Mouse (Mus musculus) forebrain, embryonic 12.5 days (tissue): ENCODE data around the gene Arhgef26. TPM values are rescaled to one million over a fixed set of nuclear protein-coding genes. Genes with fewer than 3 reads are reported as not detected.
A peak's percentile ranks its signal among the peaks of the same experiment; 100 is the strongest.

Experiments
- ATAC-seq: fragments of 200-750 bp; cut with Nextera tagmentation; 2 replicates; pipeline ENCODE4 v1.8.0; 2017; ENCODE audit warnings: moderate TSS enrichment; ENCODE audit not compliant: low FRiP score
- H3K27ac ChIP-seq: fragments of 300-500 bp; sonication (generic); 2 replicates; pipeline ENCODE4 v1.5.1; 2016; ENCODE audit warnings: mild to moderate bottlenecking
- H3K27me3 ChIP-seq: fragments of 300-500 bp; sonication (generic); 2 replicates; pipeline ENCODE4 v1.6.1; 2016; ENCODE audit warnings: mild to moderate bottlenecking
- H3K36me3 ChIP-seq: fragments of 300-500 bp; sonication (generic); replicated peaks from 2 replicates; pipeline ENCODE4 v1.6.1; 2016; ENCODE audit warnings: mild to moderate bottlenecking
- H3K4me1 ChIP-seq: fragments of 300-500 bp; sonication (generic); 2 replicates; pipeline ENCODE4 v1.6.1; 2016
- H3K4me2 ChIP-seq: fragments of 300-500 bp; sonication (generic); 2 replicates; pipeline ENCODE4 v1.6.1; 2016; ENCODE audit warnings: mild to moderate bottlenecking, moderate library complexity
- H3K4me3 ChIP-seq: fragments of 300-500 bp; sonication (generic); replicated peaks from 2 replicates; pipeline ENCODE4 v1.5.1; 2016; ENCODE audit warnings: mild to moderate bottlenecking
- H3K9ac ChIP-seq: fragments of 300-500 bp; sonication (generic); 2 replicates; pipeline ENCODE4 v1.6.1; 2016; ENCODE audit warnings: mild to moderate bottlenecking
- H3K9me3 ChIP-seq: fragments of 300-500 bp; sonication (generic); 2 replicates; pipeline ENCODE4 v1.6.1; 2016
- WGBS: fragments of 180-500 bp; shearing (Covaris S2); methylation state at CpG from one replicate; pipeline ENCODE4 v1.1.7; 2016; 5-methylcytosine and 5-hydroxymethylcytosine counted together
- polyA plus RNA-seq: library from polyadenylated mRNA; unstranded; fragments of >200 nt; fragmentation: Nextera tagmentation; extraction: Ambion mirVana; gene quantifications from 2 replicates; pipeline ENCODE4 v1.2.1, GENCODE M21; 2016

Arhgef26 gene
- polyA plus RNA-seq, 1 experiment from 2014 or later = 10.1 TPM

- H3K9me3 ChIP-seq = no peaks in the 10 kb centered on the region
- no peak overlapping the region for H3K9ac ChIP-seq
- WGBS = 91% methylated on average over 6 of the region's 6 CpGs
- no peaks in the 10 kb centered on the region for H3K27me3 ChIP-seq
- no peak overlapping the region for H3K4me3 ChIP-seq
- no peak for ATAC-seq
- H3K27ac ChIP-seq = no peak overlapping the region
- no peak overlapping the region for H3K4me2 ChIP-seq
- no peaks in the 10 kb centered on the region for H3K36me3 ChIP-seq
- H3K4me1 ChIP-seq = no peaks in the 10 kb centered on the region
Measured at GRCm38 (mm10) chr3:62418387-62419138, 80.4 kb downstream of the Arhgef26 start.

DNA sequence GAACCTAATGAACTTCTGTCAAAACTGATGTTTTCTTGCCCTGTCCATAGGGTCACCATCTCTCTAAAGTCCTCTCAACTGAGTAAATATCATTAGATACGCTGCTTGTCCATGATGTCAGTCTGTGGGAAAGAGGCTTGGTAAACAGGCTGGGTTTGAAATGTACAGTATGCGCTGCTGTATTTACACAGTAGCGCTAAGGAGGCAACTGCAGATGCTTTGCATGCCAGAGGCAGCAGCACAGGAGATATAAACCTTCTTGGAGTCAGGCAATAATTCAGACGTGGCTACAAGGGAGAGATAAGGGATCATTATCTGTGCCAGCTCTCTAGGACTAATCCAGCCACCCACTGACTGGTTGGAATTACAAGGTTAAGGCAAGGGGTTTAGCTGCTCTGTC lies 95.5 kb downstream of the Arhgef26 start:
- Histone ChIP-seq H3K4me1 (no peaks in the 10 kb centered on the region), H3K4me3 (no peak overlapping the region), H3K27ac (no peak overlapping the region), H3K4me2 (no peak overlapping the region), H3K9ac (no peak overlapping the region), H3K27me3 (no peaks in the 10 kb centered on the region), H3K36me3 (no peaks in the 10 kb centered on the region; the same call in 1 of the 2 replicates), H3K9me3 (no peaks in the 10 kb centered on the region)
- 77% methylated on average over 4 of the region's 4 CpGs for WGBS
- no peak for ATAC-seq

DNA sequence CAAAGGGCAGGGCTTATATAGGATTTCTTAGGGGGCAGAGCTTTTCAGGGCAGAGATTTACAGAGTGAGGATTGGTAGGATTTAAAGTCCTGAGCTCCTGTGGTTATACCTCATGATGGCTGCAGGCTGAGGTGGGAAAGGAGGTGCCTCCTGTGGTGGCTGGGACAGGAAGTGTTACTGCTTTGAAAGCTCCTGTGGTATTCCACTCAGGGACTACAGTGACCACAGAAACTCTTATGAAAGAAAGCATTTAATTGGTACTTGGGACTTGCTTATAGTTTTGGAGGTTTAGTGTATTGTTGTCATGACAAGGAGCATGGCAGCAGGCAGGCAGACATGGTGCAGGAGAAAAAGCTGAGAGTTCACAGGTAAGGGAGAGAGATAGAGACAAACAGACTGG lies 97.8 kb downstream of the Arhgef26 start:
- H3K4me2 ChIP-seq = no peak overlapping the region
- H3K36me3 ChIP-seq = no peaks in the 10 kb centered on the region
- no peak overlapping the region for H3K4me3 ChIP-seq
- no peak for ATAC-seq
- no peaks in the 10 kb centered on the region for H3K27me3 ChIP-seq
- H3K27ac ChIP-seq = no peak overlapping the region
- 0 out of 2 replicates have a peak, but pooled peaks cover 4% of the 10 kb centered on the region for H3K4me1 ChIP-seq
- no peaks in the 10 kb centered on the region for H3K9me3 ChIP-seq
- H3K9ac ChIP-seq = no peak overlapping the region

DNA sequence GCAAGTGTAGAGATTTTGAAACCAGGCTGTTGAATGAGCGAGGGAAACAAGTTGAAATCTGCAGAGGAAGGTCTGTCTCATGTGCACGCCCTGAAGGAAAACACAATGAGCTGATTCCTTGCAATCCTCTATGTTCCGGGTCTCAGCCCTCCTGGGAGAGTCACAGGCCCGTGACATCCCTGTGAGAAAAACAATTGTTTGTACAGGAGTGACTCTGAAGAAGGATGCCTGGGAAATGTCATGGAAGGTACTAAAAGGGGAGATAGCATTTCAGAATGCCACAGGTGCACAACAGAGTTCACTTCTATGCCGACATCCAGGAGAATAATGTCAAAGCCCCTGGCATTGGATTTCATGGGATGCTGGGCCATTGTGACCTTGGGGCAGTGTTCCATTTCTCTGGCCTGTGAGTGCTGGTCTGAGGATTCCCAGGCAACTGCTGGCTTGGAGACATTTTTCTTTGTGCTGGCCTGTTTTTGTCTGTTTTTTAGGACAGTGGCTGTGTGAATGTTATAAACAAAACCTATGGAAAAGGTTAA lies 102.4 kb downstream of the Arhgef26 start:
- H3K9ac ChIP-seq = no peak overlapping the region

GRCm38 (mm10) chr3:62443582-62444194 lies 105.5 kb downstream of the Arhgef26 start:
- Histone ChIP-seq H3K27ac (no peak overlapping the region), H3K27me3 (no peaks in the 10 kb centered on the region), H3K4me2 (no peak overlapping the region), H3K9ac (no peak overlapping the region), H3K9me3 (no peaks in the 10 kb centered on the region), H3K4me1 (0 out of 2 replicates have a peak, but pooled peaks cover 4% of the 10 kb centered on the region), H3K4me3 (no peak overlapping the region), H3K36me3 (no peaks in the 10 kb centered on the region)
- ATAC-seq = no peak
- 84% methylated on average over 12 of the region's 12 CpGs for WGBS

More for the DNA sequence above, 102.4 kb downstream of the Arhgef26 start:
- no peak for ATAC-seq
- H3K36me3 ChIP-seq = no peaks in the 10 kb centered on the region
- 0 out of 2 replicates have a peak, but pooled peaks cover 4% of the 10 kb centered on the region for H3K4me1 ChIP-seq
- H3K4me3 ChIP-seq = no peak overlapping the region
- no peaks in the 10 kb centered on the region for H3K27me3 ChIP-seq
- H3K27ac ChIP-seq = no peak overlapping the region
- H3K4me2 ChIP-seq = no peak overlapping the region
- no peaks in the 10 kb centered on the region for H3K9me3 ChIP-seq
- WGBS = 32% methylated on average over 5 of the region's 5 CpGs

- H3K9ac ChIP-seq = no peak overlapping the region
- no peak overlapping the region for H3K27ac ChIP-seq
- ATAC-seq = no peak
- H3K4me3 ChIP-seq = no peak overlapping the region
- no peak overlapping the region for H3K4me2 ChIP-seq
- no peaks in the 10 kb centered on the region for H3K27me3 ChIP-seq
- H3K4me1 ChIP-seq = no peaks in the 10 kb centered on the region
- H3K36me3 ChIP-seq = no peaks in the 10 kb centered on the region; the same call in 1 of the 2 replicates
- no peaks in the 10 kb centered on the region for H3K9me3 ChIP-seq
- WGBS = 91% methylated on average over 7 of the region's 7 CpGs
Measured at GRCm38 (mm10) chr3:62446271-62446670, 108.1 kb downstream of the Arhgef26 start.

- H3K27me3 ChIP-seq = no peaks in the 10 kb centered on the region
- H3K9ac ChIP-seq = no peak overlapping the region
- no peak overlapping the region for H3K27ac ChIP-seq
- no peak for ATAC-seq
- 86% methylated on average over 8 of the region's 8 CpGs for WGBS
- no peaks in the 10 kb centered on the region for H3K4me1 ChIP-seq
- no peak overlapping the region for H3K4me2 ChIP-seq
- H3K9me3 ChIP-seq = no peaks in the 10 kb centered on the region
- no peak overlapping the region for H3K4me3 ChIP-seq
- H3K36me3 ChIP-seq = no peaks in the 10 kb centered on the region; the same call in 1 of the 2 replicates
Measured at GRCm38 (mm10) chr3:62447151-62447550, 109.0 kb downstream of the Arhgef26 start.

DNA sequence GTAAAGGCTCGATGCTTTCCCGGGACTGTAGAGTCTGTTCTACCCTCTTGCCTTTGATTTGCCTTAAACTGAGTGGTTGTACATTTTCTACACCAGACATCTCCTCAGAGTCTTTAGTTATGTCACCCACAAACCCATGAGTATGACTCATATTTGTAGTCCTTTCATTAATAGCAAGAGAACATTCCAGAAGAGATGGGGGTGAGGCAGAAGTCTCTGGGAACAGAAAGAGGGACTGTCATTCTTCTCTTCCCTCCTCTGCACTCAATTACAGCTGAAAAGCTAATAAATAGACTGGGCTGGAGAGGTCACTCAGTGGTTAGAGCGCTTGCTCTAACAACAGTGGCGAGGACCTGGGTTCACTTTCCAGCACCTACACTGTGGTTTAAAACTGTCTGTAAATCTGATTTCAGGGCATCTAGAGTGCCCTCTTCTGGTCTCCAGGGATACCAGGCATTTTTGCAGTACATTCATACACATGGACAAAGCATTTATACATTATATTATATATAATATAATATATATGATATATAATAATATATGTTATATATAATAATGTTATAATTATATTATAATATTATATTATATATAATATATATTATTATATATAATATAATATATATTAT lies 111.8 kb downstream of the Arhgef26 start:
- no peaks in the 10 kb centered on the region; the same call in 1 of the 2 replicates for H3K36me3 ChIP-seq
- ATAC-seq = no peak
- H3K27ac ChIP-seq = no peak overlapping the region
- H3K27me3 ChIP-seq = no peaks in the 10 kb centered on the region
- WGBS = 95% methylated on average over 4 of the region's 4 CpGs
- H3K4me2 ChIP-seq = no peak overlapping the region
- peaks cover 8% of the 10 kb centered on the region for H3K4me1 ChIP-seq
- H3K4me3 ChIP-seq = no peak overlapping the region
- no peak overlapping the region for H3K9ac ChIP-seq
- H3K9me3 ChIP-seq = no peaks in the 10 kb centered on the region

- no peaks in the 10 kb centered on the region; the same call in 1 of the 2 replicates for H3K36me3 ChIP-seq
- H3K4me2 ChIP-seq = no peak overlapping the region
- peaks cover 18% of the 10 kb centered on the region for H3K4me1 ChIP-seq
- H3K27ac ChIP-seq = no peak overlapping the region
- no peak overlapping the region for H3K4me3 ChIP-seq
- no peak for ATAC-seq
- WGBS = 29% methylated on average over 4 of the region's 4 CpGs
- no peak overlapping the region for H3K9ac ChIP-seq
- H3K27me3 ChIP-seq = no peaks in the 10 kb centered on the region
- no peaks in the 10 kb centered on the region for H3K9me3 ChIP-seq
Measured at GRCm38 (mm10) chr3:62452961-62453360, 114.8 kb downstream of the Arhgef26 start.

GRCm38 (mm10) chr3:62454096-62454495 lies 116.0 kb downstream of the Arhgef26 start:
- peak; percentile 47; the same call in 1 of the 2 replicates for ATAC-seq
- Histone ChIP-seq H3K27me3 (no peaks in the 10 kb centered on the region), H3K4me3 (no peak overlapping the region), H3K36me3 (no peaks in the 10 kb centered on the region), H3K27ac (peak overlapping the region; percentile 54; the same call in 1 of the 2 replicates), H3K9me3 (no peaks in the 10 kb centered on the region), H3K9ac (no peak overlapping the region), H3K4me1 (peaks cover 18% of the 10 kb centered on the region), H3K4me2 (0 out of 2 replicates have a peak overlapping the region, but pooled peaks have one; percentile 1)
- WGBS = 17% methylated on average over 3 of the region's 3 CpGs

DNA sequence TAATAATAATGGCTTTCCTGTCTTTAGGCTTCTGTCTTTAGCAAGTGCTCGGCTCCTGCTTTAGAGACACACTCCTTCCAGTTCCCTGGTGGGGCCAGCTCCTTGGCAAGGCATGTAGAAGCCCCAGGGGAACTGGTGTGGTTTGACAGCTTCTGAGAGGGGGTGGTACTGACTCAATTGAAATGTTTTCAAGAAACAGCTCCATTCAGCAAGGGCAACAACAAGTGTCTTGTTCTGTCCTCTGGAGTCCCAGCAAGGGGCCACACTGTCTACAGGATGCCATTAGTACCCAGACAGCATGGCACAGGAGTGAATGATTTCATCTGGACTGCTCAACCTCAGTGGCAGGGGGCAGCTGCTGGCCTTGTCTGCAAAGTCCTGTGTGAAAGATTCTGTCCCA lies 117.7 kb downstream of the Arhgef26 start:
- H3K4me1 ChIP-seq = peaks cover 18% of the 10 kb centered on the region
- H3K4me3 ChIP-seq = no peak overlapping the region
- WGBS = 25% methylated on average over 1 of the region's 1 CpGs
- no peak overlapping the region for H3K9ac ChIP-seq
- H3K4me2 ChIP-seq = no peak overlapping the region
- ATAC-seq = peak; percentile 45; the same call in 1 of the 2 replicates
- no peaks in the 10 kb centered on the region for H3K27me3 ChIP-seq
- H3K36me3 ChIP-seq = peaks cover 14% of the 10 kb centered on the region; the same call in 1 of the 2 replicates
- no peaks in the 10 kb centered on the region for H3K9me3 ChIP-seq
- H3K27ac ChIP-seq = no peak overlapping the region

DNA sequence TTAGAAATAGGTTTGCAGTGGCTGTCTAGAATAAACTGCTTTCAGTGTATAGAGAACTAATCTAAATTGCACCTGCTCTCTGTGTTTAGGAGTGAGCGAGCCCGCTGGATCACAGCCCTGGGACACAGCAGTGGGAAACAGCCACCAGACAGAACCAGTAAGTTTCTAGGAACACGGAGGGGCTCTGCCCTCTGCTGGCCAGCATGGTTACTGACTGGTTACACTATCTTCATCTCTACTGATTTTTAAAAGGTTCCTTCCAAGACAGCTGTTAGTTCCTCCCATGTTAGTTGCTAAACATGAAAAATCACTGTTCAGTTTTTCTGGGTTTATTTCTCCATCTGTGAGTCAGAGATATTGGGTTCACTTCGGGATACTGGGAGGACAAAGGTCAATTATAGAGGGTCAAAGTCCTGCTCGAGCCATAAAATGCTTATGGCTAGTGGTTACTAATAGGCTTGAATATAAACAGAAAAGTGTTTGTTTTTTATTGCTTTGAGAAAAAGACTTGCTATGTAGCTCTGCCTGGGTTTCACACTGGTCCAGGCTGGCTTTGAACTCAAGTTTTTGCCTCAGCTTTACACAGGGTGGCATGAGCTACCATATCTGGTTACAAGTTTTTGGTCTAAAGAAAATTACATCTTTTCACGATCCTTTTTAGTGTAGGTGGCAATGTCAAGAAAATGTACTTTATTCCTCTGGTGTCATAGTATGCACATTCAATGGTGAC lies 120.3 kb downstream of the Arhgef26 start:
- peak; percentile 72 for ATAC-seq
- Histone ChIP-seq H3K4me3 (no peak overlapping the region), H3K9me3 (no peaks in the 10 kb centered on the region), H3K9ac (no peak overlapping the region), H3K4me2 (no peak overlapping the region), H3K27ac (no peak overlapping the region), H3K36me3 (peaks cover 29% of the 10 kb centered on the region), H3K4me1 (peaks cover 18% of the 10 kb centered on the region), H3K27me3 (no peaks in the 10 kb centered on the region)
- 43% methylated on average over 6 of the region's 6 CpGs for WGBS
